Mouse (Mus musculus): ENCODE data around the gene Klhl41. TPM values are rescaled to one million over a fixed set of nuclear protein-coding genes. Genes with fewer than 3 reads are reported as not detected.

Gene Klhl41
- polyA plus RNA-seq, 1 experiment, result not detected

DNA sequence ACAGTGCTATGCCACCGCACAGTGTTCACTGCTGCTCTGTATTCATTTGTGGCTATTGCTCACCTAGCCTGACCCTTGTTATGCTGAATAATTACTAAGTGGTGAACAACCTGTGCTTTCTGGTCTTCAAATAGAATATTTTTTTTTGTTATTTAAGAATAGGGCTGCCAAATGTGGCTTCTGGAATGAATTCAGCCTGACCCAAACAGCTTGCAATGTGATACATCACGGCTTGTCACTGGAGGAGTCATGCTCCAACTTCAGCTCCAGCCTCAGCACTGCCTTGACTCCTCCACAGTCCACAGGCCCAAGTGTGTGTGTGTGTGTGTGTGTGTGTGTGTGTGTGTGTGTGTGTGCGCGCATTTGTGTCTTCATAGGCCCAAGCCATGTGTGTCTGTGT lies 10.6 kb upstream of the Klhl41 start:
- TF ChIP-seq CTCF (IDR thresholded peaks at IDR 0.05; ENCODE audit: low read depth, low read length), result no peak
- no peak for TF ChIP-seq EP300 (IDR thresholded peaks at IDR 0.05; ENCODE audit: insufficient read depth, low read depth, low read length)
- no peak for TF ChIP-seq POLR2A (IDR thresholded peaks at IDR 0.05; ENCODE audit: insufficient read depth, low read length)
- no peaks in the 10 kb centered on the region for H3K36me3 ChIP-seq (ENCODE audit: control insufficient read depth, insufficient read depth, low read length, poor library complexity, severe bottlenecking)
- no peak overlapping the region for H3K4me3 ChIP-seq (ENCODE audit: low read depth, low read length)
- no peaks in the 10 kb centered on the region for H3K9me3 ChIP-seq (replicated peaks; ENCODE audit: control insufficient read depth, insufficient read depth, low read length, poor library complexity, severe bottlenecking)
- no peak overlapping the region for H3K27ac ChIP-seq (ENCODE audit: insufficient read depth, low read length)
- H3K27me3 ChIP-seq (ENCODE audit: control insufficient read depth, insufficient read depth, low read length, poor library complexity, severe bottlenecking), result no peaks in the 10 kb centered on the region
- no peaks in the 10 kb centered on the region for H3K4me1 ChIP-seq (ENCODE audit: control insufficient read depth, insufficient read depth, low read length)
- no peak overlapping the region for H3K9ac ChIP-seq (ENCODE audit: low read depth, poor library complexity, severe bottlenecking)

DNA sequence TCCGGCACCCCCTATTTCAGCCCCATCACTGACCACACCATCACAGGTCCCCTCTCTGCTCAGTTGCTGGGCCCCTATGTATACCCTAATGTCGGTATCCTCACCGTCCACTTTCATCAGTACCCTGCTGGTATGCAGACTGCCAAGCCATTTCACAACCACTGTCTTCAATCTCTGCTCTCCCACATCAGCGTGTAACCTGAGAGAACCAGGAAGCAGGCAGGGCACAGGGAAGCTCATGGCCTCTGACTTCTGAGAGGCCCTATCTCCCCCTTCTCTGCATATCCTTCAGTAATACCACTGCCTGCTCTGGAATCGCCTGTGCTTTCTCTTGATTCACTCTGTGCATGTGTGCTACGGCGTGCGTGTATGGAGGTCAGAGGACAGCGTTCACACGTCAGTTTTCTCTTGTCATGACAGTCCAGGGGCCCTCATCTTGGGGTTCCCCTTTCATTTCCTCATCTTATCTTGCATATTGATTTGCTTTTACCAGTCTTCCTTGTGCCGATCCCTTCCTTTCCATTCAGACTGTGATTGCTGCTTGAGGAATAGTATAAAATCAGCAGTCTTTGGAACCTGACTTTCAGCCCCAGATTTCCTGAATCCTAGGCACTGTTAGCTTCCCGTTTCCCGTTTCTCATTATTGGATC lies 6.0 kb upstream of the Klhl41 start:
- no peaks in the 10 kb centered on the region for H3K36me3 ChIP-seq (ENCODE audit: control insufficient read depth, insufficient read depth, low read length, poor library complexity, severe bottlenecking)
- no peak overlapping the region for H3K9ac ChIP-seq (ENCODE audit: low read depth, poor library complexity, severe bottlenecking)
- no peak overlapping the region for H3K4me3 ChIP-seq (ENCODE audit: low read depth, low read length)
- no peak overlapping the region for H3K27ac ChIP-seq (ENCODE audit: insufficient read depth, low read length)
- H3K27me3 ChIP-seq (ENCODE audit: control insufficient read depth, insufficient read depth, low read length, poor library complexity, severe bottlenecking), result no peaks in the 10 kb centered on the region
- TF ChIP-seq POLR2A (IDR thresholded peaks at IDR 0.05; ENCODE audit: insufficient read depth, low read length), result no peak
- TF ChIP-seq EP300 (IDR thresholded peaks at IDR 0.05; ENCODE audit: insufficient read depth, low read depth, low read length), result no peak
- no peak for TF ChIP-seq CTCF (IDR thresholded peaks at IDR 0.05; ENCODE audit: low read depth, low read length)
- no peaks in the 10 kb centered on the region for H3K9me3 ChIP-seq (replicated peaks; ENCODE audit: control insufficient read depth, insufficient read depth, low read length, poor library complexity, severe bottlenecking)
- H3K4me1 ChIP-seq (ENCODE audit: control insufficient read depth, insufficient read depth, low read length), result no peaks in the 10 kb centered on the region

DNA sequence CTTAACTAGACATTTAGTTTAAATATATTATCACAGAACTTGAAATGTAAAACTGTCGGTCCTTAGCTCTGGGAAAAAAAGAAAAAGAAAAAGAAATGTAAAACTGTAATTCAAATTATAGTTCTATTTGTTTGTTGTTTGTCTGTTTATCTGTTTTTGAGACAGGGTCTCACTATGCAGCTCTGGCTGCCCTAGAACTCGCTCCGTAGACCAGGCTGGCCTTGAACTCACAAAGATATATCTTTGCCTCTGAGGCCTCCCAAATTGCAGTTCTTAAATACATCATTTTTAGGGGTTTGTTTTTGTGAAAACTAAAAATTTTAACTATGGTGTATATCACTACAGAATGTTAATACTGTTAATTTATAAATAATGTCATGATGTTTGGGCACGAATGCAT lies 2.3 kb upstream of the Klhl41 start:
- Histone ChIP-seq H3K36me3 (ENCODE audit: control insufficient read depth, insufficient read depth, low read length, poor library complexity, severe bottlenecking) (no peaks in the 10 kb centered on the region), H3K27me3 (ENCODE audit: control insufficient read depth, insufficient read depth, low read length, poor library complexity, severe bottlenecking) (no peaks in the 10 kb centered on the region), H3K9ac (ENCODE audit: low read depth, poor library complexity, severe bottlenecking) (no peak overlapping the region), H3K9me3 (replicated peaks; ENCODE audit: control insufficient read depth, insufficient read depth, low read length, poor library complexity, severe bottlenecking) (no peaks in the 10 kb centered on the region; the same call in 1 of the 2 replicates), H3K4me1 (ENCODE audit: control insufficient read depth, insufficient read depth, low read length) (no peaks in the 10 kb centered on the region), H3K27ac (ENCODE audit: insufficient read depth, low read length) (no peak overlapping the region), H3K4me3 (ENCODE audit: low read depth, low read length) (no peak overlapping the region)
- TF ChIP-seq EP300 (IDR thresholded peaks at IDR 0.05; ENCODE audit: insufficient read depth, low read depth, low read length), result no peak
- TF ChIP-seq CTCF (IDR thresholded peaks at IDR 0.05; ENCODE audit: low read depth, low read length), result no peak
- no peak for TF ChIP-seq POLR2A (IDR thresholded peaks at IDR 0.05; ENCODE audit: insufficient read depth, low read length)

DNA sequence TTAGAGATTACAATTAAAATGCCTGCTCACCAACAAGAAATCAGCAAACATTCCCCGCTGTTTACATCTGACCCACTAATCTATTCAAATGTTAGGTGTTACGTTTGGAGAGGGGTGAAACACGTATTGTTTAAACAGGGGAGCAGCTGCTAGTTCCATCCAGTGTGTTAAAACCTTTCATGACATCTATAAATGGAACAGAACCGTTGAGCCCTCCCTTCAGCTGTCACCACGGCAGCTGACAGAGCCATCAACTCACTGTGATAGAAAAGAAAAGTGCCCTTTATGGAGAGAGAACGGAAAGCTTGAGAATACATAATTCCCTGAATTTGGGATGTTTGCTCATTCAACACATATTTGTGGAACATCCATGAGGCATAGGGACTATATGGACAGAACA lies 1.5 kb upstream of the Klhl41 start:
- Histone ChIP-seq H3K9ac (ENCODE audit: low read depth, poor library complexity, severe bottlenecking) (no peak overlapping the region), H3K4me1 (ENCODE audit: control insufficient read depth, insufficient read depth, low read length) (no peaks in the 10 kb centered on the region), H3K36me3 (ENCODE audit: control insufficient read depth, insufficient read depth, low read length, poor library complexity, severe bottlenecking) (no peaks in the 10 kb centered on the region), H3K27ac (ENCODE audit: insufficient read depth, low read length) (no peak overlapping the region), H3K9me3 (replicated peaks; ENCODE audit: control insufficient read depth, insufficient read depth, low read length, poor library complexity, severe bottlenecking) (no peaks in the 10 kb centered on the region; the same call in 1 of the 2 replicates), H3K27me3 (ENCODE audit: control insufficient read depth, insufficient read depth, low read length, poor library complexity, severe bottlenecking) (no peaks in the 10 kb centered on the region), H3K4me3 (ENCODE audit: low read depth, low read length) (no peak overlapping the region)
- TF ChIP-seq EP300 (IDR thresholded peaks at IDR 0.05; ENCODE audit: insufficient read depth, low read depth, low read length) (no peak), CTCF (IDR thresholded peaks at IDR 0.05; ENCODE audit: low read depth, low read length) (no peak), POLR2A (IDR thresholded peaks at IDR 0.05; ENCODE audit: insufficient read depth, low read length) (no peak)

DNA sequence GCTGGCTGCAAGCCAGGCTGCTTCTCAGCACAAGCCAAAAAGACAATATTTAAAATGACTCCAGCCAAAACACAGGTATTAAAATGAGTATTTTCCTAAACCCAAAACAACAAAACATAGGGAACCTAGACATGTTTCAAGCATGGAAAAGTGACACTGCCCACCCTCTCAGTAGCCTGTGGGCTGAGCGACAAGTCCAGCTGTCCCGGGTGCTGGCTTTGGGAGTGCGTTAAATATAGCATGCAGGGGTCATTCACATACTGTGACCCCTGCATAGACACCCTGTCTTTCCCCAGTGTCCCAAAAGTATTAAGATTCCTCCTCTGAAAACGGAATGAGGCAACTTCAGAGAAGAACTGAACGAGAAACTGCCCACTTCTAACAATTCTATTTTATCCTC lies 3.8 kb downstream of the Klhl41 start:
- no peaks in the 10 kb centered on the region for H3K4me1 ChIP-seq (ENCODE audit: control insufficient read depth, insufficient read depth, low read length)
- H3K9ac ChIP-seq (ENCODE audit: low read depth, poor library complexity, severe bottlenecking), result no peak overlapping the region
- TF ChIP-seq POLR2A (IDR thresholded peaks at IDR 0.05; ENCODE audit: insufficient read depth, low read length) (no peak), EP300 (IDR thresholded peaks at IDR 0.05; ENCODE audit: insufficient read depth, low read depth, low read length) (no peak)
- H3K4me3 ChIP-seq (ENCODE audit: low read depth, low read length), result no peak overlapping the region
- H3K27me3 ChIP-seq (ENCODE audit: control insufficient read depth, insufficient read depth, low read length, poor library complexity, severe bottlenecking), result no peaks in the 10 kb centered on the region
- no peaks in the 10 kb centered on the region; the same call in 1 of the 2 replicates for H3K9me3 ChIP-seq (replicated peaks; ENCODE audit: control insufficient read depth, insufficient read depth, low read length, poor library complexity, severe bottlenecking)
- no peak overlapping the region for H3K27ac ChIP-seq (ENCODE audit: insufficient read depth, low read length)
- H3K36me3 ChIP-seq (ENCODE audit: control insufficient read depth, insufficient read depth, low read length, poor library complexity, severe bottlenecking), result no peaks in the 10 kb centered on the region

DNA sequence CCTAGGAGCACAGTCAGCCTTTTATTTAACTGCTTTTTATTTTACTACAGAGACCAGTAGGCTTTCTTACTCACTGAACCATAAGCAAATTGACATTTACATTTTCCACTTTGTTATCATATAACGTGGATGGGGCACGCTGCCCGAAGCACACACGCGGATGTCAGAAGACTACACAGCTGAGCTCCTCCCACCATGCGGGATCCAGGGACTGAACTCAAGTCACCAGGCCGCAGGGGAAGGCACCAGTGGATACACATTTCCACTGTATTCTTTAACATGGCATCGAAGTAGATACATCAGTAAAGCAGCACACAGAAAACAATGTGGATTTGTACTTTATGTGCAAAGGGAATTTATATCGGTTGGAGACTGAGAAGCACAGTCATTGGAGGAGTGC lies 5.3 kb downstream of the Klhl41 start:
- H3K9me3 ChIP-seq (replicated peaks; ENCODE audit: control insufficient read depth, insufficient read depth, low read length, poor library complexity, severe bottlenecking), result no peaks in the 10 kb centered on the region
- H3K4me3 ChIP-seq (ENCODE audit: low read depth, low read length), result no peak overlapping the region
- H3K27me3 ChIP-seq (ENCODE audit: control insufficient read depth, insufficient read depth, low read length, poor library complexity, severe bottlenecking), result no peaks in the 10 kb centered on the region
- H3K27ac ChIP-seq (ENCODE audit: insufficient read depth, low read length), result no peak overlapping the region
- no peak for TF ChIP-seq EP300 (IDR thresholded peaks at IDR 0.05; ENCODE audit: insufficient read depth, low read depth, low read length)
- TF ChIP-seq CTCF (IDR thresholded peaks at IDR 0.05; ENCODE audit: low read depth, low read length), result no peak
- no peak overlapping the region for H3K9ac ChIP-seq (ENCODE audit: low read depth, poor library complexity, severe bottlenecking)
- H3K36me3 ChIP-seq (ENCODE audit: control insufficient read depth, insufficient read depth, low read length, poor library complexity, severe bottlenecking), result no peaks in the 10 kb centered on the region
- no peaks in the 10 kb centered on the region for H3K4me1 ChIP-seq (ENCODE audit: control insufficient read depth, insufficient read depth, low read length)

Data from ES-Bruce4 (cell line).